Mouse (Mus musculus): ENCODE data around the gene Armc5.

The Armc5 gene

DNA sequence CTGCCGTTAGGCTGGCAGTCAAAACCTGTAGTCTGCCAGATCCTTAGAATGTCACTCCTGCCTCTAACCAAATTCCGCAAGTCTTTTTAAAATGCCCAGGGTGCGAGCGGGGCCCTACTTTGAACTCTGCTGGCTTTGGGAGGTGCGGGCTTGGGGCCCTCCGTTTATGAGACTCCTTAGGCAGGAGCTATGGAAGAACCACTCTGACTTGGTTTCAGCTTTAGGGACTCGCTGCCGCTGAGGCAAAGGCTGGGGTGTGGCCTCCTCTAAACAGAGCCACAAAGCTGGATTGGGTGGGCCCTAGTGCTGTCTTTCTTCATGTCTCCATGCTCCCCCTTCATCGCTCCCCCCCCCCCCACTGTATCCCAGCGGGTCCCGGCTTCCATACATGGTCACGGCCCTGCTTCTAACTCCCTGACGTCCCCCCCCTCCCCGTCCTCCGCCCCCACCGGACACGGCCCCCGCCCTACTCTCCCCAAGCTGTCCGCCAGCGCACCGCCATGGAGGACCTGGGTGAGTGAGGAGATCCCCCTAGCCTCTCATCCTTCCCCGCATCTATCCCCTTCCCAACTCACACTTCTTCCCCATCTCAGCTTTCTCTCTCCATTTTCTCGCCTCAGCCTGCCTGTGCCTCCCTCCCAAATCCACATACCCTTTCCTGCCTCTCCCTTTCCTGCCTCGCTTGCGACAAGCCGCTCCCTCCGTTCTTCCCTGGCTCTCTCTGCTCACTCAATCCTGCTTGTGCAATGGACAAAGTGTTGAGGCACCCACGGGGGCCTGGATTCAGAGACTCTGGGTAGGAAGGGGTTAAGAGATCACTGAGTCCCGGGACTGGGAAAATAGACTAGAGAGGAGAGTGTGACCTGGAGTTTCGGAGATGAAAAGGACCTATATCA is 9.6 kb downstream of the Armc5 start, which contains the start of gene Tgfb1i1:
Gene Tgfb1i1 (plus strand): TSS at position 317 of the 896 bp plus-strand sequence.
- DNase-seq (ENCODE audit: low read depth) = no peak

DNA sequence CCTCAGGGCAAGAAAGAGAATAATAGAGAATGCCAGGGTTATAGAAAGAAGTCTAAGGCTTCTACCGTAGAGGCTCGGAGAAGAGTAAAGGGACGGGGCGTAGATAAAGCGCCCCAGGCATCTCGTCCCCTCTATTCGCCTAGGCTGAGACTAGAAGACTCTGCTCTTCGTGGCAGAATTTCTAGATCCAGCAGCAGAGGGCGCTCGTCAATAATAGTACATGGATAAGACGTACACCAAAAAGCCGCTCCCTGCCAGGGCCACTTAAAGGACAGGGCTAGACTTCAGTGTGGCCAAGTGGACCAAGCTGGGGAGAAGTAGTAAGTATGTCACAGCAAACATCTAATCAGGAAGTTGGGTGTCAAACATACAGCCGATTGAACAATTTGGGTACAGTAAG is 10.3 kb downstream of the Armc5 start:
- DNase-seq (ENCODE audit: low read depth) = peak; percentile 91

DNA sequence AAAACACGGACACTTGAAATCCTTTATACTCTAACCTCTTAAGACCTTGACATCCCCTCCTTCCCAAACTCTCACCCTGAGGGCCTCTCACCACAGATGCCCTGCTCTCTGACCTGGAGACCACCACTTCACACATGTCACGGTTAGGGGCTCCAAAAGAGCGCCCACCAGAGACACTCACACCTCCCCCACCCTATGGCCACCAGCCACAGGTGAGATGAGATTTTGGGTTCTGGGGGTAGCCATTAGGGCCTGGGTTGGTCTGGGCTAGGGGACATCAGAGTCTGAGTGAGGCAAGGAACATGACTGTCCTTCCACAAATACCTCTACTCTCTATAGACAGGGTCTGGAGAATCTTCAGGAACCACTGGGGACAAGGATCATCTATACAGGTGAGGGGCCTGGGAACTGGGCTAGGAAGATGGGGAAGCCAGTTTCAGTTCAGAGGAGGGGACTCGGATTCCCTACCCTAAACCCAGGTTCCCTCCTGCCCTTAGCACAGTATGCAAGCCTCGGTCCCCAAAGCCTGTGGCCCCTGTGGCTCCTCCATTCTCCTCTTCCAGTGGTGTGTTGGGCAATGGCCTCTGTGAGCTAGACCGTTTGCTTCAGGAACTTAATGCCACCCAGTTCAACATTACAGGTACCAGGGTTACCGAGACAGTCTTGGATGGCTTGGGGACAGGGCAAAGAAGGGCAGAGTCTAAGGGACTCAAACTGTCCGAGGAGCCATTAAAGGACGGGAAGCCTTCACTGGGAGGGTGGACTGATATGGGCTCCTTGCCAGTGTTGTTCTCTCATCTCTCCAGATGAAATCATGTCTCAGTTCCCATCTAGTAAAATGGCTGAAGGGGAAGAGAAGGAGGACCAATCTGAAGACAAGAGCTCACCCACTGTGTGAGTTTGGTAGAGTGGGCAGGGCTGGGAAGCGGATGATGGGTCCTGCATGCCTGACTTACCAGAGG is 11.2 kb downstream of the Armc5 start:
- no peak for DNase-seq (ENCODE audit: low read depth)

DNA sequence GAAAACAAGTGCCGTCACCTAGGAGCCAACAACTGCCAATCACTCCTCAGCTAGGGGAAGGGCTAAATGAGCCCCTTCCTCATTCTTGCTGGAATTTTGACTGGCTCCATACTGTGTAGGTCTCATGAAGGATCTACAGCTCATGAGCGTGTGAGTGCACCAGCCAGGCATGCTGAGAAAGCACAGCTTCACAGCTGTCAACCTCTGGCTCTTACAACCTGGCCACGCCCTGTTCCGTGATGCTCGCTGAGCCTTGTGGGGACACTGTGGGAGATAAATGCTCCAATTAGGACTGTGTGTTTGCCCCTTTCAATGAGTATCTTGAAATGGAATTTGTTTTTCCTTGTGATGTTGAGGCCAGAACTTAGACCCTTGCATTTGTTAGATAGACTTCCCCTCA is 12.9 kb downstream of the Armc5 start:
- DNase-seq (ENCODE audit: low read depth) = no peak

DNA sequence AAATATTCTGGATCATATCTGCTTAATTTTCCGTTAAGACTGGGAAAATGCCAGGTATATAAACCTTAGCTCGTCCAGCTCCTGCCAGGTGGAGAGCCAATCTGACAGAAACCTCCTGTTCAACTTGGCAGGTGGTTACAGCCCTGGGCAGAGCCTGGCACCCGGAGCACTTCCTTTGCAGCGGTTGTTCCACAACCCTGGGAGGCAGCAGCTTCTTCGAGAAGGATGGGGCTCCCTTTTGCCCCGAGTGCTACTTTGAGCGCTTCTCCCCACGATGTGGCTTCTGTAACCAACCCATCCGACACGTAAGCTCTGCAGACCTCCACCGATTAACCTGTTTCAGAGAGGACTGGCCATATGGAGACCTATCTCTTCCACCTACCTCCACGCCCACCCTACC is 14.8 kb downstream of the Armc5 start:
- DNase-seq (ENCODE audit: low read depth) = no peak

DNA sequence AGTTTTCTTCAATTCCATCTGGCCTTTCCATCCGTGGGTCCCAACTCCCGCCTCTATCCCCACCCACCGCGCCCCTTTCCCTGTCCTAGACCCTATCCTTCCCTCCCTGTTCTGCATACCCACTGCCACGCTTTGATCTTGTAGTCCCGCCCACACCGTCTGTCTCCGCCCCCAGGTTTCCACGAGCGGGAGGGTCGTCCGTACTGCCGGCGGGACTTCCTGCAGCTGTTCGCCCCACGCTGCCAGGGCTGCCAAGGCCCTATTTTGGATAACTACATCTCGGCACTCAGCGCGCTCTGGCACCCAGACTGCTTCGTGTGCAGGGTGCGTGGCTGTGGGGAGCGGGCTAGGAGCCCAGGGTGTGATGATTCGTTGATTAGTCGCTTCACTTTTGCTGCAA is 15.5 kb downstream of the Armc5 start:
- DNase-seq (ENCODE audit: low read depth) = no peak

DNA sequence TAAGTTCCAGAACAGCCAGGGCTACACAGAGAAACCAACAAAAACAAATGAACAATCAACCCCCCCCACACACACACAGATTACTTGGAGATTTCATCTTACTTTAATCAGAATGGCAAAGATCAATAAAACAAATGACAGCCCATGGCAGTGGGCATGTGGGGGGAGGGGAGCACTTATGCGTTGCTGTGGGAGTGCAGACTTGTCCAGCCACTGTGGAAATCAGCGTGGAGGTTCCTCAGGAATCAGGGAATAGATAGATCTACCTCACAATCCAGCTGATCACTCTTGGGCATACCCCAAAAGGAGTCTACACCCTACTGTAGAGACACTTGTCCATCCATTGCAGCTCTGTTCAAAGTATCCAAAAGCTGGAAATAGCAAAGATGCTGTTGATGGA is 17.8 kb downstream of the Armc5 start:
- DNase-seq (ENCODE audit: low read depth) = no peak

DNA sequence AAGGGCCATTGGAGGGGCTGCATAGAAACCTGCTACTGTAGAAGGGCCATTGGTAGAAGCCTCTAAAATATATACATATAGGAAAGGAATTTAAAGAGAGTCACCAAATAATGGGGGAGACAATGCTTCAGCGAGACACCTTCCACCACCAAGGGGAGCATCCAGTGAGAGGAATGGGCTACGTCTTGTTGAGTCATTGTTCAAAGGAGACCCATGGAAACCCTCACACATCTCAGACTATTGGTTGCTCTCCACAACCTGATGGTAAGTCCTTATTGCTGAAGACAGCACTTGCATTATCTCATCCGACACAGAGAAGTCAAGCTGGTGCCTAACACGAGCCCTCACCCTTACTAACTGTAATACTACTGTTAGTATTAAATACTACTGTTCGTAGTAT is 18.6 kb downstream of the Armc5 start:
- DNase-seq (ENCODE audit: low read depth) = no peak

DNA sequence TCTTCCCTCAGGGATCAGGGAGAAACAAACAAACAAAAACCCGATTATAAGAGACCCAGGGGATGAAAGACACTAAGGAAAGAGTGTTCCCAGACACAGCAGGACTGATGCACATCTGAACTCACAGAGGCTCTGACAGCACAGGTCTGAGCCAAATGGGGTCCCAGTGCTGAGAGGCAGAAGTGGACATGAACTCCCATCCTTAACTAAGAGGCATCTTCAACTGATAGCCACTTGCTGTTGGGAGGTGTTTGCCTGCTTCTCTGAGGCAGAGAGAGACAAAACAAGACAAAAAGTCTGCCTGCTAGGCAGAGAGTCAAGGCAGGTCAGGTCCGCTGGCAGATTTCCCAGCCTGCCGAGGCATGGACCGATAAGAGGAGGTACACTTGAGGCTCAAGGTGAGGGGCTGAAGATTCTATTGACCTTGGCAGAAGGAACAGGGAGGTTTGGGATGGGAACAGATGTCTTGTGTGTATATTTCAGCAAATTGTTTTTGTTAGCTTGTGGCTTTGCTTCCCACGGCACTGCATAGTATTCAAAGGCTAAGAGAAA is 19.7 kb downstream of the Armc5 start:
- DNase-seq (ENCODE audit: low read depth) = no peak

DNA sequence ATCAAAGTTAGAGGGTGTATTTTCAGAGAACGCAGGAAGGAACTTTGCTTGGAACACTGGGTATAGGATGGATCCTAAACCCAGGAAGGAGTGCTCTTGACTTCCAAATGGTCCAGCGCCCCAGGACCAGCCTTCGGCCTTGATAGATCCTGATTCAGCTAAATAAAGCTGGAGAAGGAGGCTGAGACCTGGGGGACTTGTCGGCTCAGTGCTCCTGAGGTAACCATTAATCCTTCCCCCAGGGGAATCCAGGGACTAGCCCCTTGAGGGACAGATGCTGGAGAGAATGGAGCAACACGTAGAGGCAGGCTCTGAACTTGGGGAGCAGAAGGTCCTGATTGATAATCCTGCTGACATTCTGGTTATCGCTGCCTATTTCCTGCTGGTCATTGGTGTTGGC is 28.3 kb downstream of the Armc5 start, which contains the start of gene Slc5a2:
Gene Slc5a2 (plus strand): TSS at position 247 of the 400 bp plus-strand sequence.
- no peak for DNase-seq (ENCODE audit: low read depth)

DNA sequence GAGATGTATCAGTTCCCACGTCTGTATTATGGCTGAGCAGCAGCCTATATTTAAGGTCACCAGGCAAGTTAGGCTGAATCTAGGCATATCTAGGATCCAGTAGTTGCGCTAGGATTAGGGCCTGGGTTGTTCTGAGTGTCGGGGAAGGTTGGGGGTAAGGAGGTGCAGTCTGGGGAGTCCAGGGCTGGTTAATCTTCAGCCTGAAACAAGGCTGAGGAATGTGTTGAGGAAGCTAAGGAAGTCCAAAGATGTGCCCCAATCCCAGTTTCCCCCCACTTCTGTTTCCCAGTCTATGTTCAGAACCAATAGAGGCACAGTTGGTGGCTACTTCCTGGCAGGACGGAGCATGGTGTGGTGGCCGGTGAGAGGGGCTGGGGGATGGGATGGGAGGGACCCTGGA is 28.9 kb downstream of the Armc5 start:
- no peak for DNase-seq (ENCODE audit: low read depth)

DNA sequence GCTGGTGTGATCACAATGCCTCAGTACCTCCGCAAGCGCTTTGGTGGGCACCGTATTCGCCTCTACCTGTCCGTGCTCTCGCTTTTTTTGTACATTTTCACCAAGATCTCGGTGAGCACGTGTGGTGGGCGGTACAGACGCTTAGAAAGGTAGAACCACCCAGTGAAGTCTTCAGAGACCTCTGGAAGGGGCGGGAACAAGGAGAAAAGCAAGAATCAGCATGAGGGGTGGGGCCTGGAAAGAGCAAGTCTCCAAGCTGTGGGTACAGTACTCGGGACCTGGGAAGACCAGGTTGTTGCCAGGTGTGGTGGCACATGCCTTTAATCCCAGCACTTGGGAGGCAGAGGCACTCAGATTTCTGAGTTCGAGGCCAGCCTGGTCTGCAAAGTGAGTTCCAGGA is 30.2 kb downstream of the Armc5 start:
- DNase-seq (ENCODE audit: low read depth) = no peak

DNA sequence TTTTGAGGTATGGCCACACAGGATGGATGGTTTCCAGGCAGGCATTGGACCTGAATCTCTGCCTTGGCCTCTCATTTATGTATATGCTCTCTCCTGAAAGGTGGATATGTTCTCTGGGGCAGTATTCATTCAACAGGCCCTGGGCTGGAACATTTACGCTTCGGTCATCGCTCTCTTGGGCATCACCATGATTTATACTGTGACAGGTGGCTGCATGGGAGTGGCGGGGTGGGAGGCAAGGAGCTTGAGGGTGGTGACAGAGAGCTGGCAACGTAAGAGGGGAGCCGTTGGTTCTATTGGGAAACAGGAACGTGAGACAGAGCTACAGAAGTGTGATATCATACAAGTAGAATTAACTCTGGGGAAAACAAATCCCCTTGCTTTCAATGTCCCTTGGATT is 30.7 kb downstream of the Armc5 start:
- no peak for DNase-seq (ENCODE audit: low read depth)

DNA sequence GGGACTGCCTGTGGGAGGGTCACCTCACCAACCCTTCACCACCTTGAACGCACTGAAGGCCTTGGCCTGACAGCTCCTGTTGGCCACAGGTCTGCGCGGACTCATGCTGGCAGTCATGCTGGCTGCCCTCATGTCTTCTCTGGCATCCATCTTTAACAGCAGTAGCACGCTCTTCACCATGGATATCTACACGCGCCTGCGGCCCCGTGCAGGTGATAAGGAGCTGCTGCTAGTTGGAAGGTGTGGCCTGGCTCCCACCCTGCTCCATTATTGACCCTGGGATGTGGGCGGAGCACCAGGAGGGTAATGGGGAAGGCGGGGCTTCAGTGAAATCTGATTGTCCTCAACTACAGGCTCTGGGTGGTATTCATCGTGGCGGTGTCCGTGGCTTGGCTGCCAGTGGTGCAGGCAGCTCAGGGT is 33.3 kb downstream of the Armc5 start:
- peak; percentile 75 for DNase-seq (ENCODE audit: low read depth)

DNA sequence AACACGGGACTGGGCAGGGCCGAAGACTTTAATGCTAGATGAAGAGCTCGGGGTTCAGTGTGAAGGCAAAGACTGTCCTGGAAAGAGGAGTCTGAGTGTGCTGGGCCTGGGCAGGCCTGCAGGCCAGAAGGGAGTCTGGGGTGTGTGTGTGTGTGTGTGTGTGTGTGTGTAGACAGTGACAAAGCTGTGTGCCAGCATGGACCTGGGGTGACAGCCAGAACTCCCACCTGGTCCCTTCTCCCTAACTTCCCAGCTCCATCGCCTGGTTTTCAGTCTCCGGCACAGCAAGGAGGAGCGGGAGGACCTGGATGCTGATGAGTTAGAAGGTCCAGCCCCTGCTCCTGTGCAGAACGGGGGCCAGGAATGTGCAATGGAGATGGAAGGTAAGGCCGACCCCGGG is 34.4 kb downstream of the Armc5 start:
- DNase-seq (ENCODE audit: low read depth) = no peak

DNA sequence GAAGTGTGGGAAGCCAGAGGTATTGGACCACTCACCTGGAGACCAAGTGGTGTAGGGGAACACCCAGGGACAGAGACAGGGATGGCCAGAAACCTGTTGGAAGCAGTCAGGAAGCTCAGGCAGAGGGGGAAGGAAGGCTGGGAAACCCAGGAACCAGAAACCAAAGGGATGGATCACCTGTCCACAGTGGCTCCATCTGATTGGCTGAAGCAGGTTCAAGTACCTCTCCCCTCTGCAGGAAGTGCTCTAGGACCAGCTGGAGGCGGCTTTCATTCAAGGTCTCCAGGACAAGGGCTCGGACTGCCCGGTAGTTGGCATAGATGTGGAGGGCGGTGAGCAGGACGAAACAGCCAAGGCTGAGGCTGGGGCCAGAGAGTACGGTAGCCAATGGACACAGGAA is 38.9 kb downstream of the Armc5 start:
- no peak for DNase-seq (ENCODE audit: low read depth)

DNA sequence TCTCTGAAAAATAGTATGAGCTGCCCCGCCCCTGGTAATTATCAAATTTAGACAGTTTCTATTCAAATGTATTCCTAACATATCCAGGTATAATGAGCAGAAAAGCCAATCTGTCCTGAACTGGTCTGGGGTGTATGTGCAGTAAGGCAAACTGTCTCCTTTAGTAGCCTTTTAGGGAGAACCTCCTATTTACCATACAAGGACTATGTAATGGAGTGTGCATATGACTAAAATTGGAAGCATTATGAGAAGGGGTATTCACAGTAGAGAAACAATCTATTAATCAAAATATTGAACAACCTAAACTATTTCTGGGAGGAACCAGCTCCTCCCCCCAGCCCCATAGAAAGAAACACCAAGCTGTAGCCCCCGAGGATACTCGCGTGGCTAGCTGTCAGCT is 42.6 kb downstream of the Armc5 start:
- DNase-seq (ENCODE audit: low read depth) = no peak

DNA sequence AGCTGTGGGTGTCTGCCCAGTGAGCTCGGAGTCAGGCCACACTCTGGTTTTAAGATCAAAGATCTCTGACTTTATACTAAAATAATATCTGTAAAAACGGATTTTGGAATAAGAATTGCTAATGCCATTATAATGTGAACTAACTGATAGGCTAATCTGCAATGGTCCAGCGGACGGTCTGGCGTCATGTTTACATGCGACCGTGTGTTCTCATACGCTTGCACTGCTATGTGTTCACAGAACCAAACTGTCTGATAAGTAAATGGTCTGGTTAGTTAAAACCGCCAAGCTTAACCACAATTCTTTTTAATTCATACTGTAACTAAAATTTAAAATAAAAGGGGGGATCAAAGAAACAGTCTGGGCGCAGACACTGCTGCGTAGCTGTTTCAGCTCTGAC is 44.6 kb downstream of the Armc5 start:
- no peak for DNase-seq (ENCODE audit: low read depth)

DNA sequence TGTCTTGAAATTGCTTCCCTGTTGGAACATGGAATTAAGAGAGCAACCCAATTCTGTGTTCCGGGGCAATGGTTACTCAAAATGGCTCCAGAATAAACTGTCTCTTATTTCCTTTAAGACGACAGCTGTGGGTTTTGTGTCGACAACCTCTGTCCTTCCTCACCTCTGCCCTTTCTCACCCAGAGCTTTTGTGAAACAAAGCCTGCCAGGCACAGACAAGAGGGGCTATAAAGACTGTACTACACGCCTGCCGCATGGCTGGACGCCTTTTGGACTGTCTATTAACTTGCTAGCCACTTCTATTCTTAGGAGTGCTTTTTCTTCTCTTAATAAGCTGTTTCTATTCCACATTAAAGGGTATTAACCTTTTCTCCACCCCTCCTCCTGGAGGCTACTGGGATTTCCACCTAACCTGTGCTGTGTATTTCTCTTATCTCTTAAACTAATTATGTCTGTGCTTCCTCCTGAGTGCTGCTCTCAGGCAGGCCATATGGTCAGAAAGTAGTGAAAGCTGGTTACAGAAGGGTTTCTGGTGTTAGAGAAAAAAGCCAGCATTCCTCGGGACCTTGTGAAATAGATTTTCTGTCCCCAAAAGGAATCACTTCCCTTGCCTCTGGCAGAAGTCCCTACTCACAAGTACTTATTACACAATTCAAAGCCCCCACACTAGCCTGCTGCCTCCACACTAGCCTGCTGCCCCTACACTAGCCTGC is 45.5 kb downstream of the Armc5 start:
- no peak for DNase-seq (ENCODE audit: low read depth)

DNA sequence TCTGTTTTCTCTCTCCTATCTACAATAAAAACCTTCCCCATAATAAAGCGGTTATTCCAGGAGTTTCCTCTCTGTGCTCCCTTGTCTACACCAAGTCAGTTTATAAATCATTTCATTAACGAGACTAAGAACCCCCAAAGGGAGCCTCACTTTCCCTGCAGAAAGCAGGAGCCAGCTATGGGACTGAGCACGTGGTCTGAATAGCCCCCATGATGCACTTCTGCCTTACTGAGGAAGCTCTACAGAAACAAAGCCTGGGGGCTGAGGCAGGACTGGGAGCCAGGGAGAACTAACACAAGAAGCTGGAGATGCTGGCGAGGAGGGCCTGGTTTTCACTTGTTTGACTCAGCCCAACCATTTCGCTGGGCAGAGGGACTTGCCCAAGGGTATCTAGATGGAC is 46.9 kb downstream of the Armc5 start:
- DNase-seq (ENCODE audit: low read depth) = no peak

DNA sequence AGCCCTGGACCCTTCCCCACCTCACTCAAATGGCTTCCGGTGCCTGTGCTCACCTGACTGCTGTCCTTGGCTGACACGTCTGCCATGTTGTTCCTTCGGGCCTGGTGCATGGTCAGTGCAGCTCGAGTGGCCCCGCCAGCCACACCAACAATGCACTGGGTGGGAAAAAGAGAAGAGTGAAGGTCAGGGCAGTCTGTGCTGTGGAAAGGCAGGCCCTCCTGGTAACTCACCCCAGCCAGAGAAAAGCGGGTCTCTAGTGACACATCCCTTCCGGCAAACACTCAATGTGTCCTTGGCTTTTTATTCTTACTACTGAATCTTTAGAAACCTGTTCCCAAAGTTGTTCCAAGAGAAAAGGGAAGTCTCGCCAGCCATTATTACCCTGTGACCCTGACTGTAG is 47.9 kb downstream of the Armc5 start:
- DNase-seq (ENCODE audit: low read depth) = no peak

Data from c-Kit-positive CD71-positive TER-119-negative erythroid progenitor cells, embryonic 14.5 days (primary cell).